Mouse (Mus musculus): ENCODE data around the gene Sh2d4b.

DNA sequence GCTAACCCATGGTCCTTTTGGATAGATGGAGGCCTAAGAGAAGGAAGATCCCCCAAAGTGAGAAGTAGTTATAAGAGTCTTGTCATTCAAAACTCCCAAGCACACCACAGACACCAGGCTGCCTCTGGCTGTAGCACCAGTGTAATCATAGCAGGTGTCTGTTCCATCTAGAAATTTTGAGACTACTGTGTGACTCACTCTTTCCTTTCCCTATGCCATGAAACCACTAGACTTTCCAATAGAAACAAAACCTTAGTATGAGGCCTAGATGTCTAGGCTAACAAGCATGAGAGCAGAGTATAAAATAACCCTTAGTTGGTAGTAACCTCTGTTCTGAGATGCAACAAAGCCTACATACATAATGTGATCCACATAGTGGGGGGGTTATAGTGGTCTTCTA is 55.7 kb downstream of the Sh2d4b start:
- TF ChIP-seq TCF12 (IDR thresholded peaks at IDR 0.05; ENCODE audit: low read depth, low read length) (no peak), KAT2A (conservative IDR thresholded peaks at IDR 0.05; ENCODE audit: low read depth, low read length) (no peak), USF2 (IDR thresholded peaks at IDR 0.05; ENCODE audit: borderline replicate concordance in 1 of 2, insufficient read depth in 1 of 2, low read depth in 1 of 2, low read length in 2 of 2) (no peak), POLR2A (IDR thresholded peaks at IDR 0.05; ENCODE audit: control insufficient read depth in 1 of 2, insufficient read depth in 1 of 2, low read depth in 1 of 2, low read length in 2 of 2, poor library complexity in 1 of 2) (no peak), ZNF384 (IDR thresholded peaks at IDR 0.05; ENCODE audit: low read depth, low read length) (no peak), BHLHE40 (IDR thresholded peaks at IDR 0.05; ENCODE audit: borderline replicate concordance, low read depth, low read length) (no peak), CHD2 (IDR thresholded peaks at IDR 0.05; ENCODE audit: low read length) (no peak), MYC (IDR thresholded peaks at IDR 0.05; ENCODE audit: low read depth, low read length) (no peak), E2F4 (IDR thresholded peaks at IDR 0.05; ENCODE audit: borderline replicate concordance, low read depth, low read length) (no peak), HCFC1 (IDR thresholded peaks at IDR 0.05; ENCODE audit: low read depth, low read length) (no peak), MAFK (IDR thresholded peaks at IDR 0.05; ENCODE audit: borderline replicate concordance, low read depth, low read length) (no peak), MAX (IDR thresholded peaks at IDR 0.05; ENCODE audit: low read length) (no peak), CTCF (IDR thresholded peaks at IDR 0.05 in 2 of 3, conservative IDR thresholded peaks at IDR 0.05 in 1 of 3; ENCODE audit: control insufficient read depth in 1 of 3, insufficient read depth in 1 of 3, low read depth in 2 of 3, low read length in 3 of 3, poor library complexity in 1 of 3, severe bottlenecking in 1 of 3) (no peak)
